Mouse (Mus musculus): ENCODE data around the gene Stpg3. TPM values are rescaled to one million over a fixed set of nuclear protein-coding genes. Genes with fewer than 3 reads are reported as not detected.
A peak's percentile ranks its signal among the peaks of the same experiment; 100 is the strongest.

Gene Stpg3
- polyA plus RNA-seq, 1 experiment, result 0.08 TPM

GRCm38 (mm10) chr2:25167919-25168664, 46.3 kb downstream of the Stpg3 start:
- H3K4me1 ChIP-seq, result peaks cover 65% of the 10 kb centered on the region

GRCm38 (mm10) chr2:25167481-25167880, 47.0 kb downstream of the Stpg3 start:
- TF ChIP-seq FLI1 (IDR thresholded peaks at IDR 0.05; ENCODE audit: low read length) (no peak), GATA1 (IDR thresholded peaks at IDR 0.05; ENCODE audit: borderline replicate concordance, low read length) (no peak)
- Histone ChIP-seq H3K4me3 (replicated peaks) (peak overlapping the region; percentile 67), H3K36me3 (replicated peaks; ENCODE audit: low read length) (no peaks in the 10 kb centered on the region), H3K4me1 (peaks cover 65% of the 10 kb centered on the region), H3K27me3 (replicated peaks) (peaks cover 24% of the 10 kb centered on the region), H3K9me3 (no peaks in the 10 kb centered on the region)

More at GRCm38 (mm10) chr2:25167919-25168664, 46.3 kb downstream of the Stpg3 start:
- H3K36me3 ChIP-seq (replicated peaks; ENCODE audit: low read length), result no peaks in the 10 kb centered on the region
- H3K9me3 ChIP-seq, result no peaks in the 10 kb centered on the region
- peak overlapping the region; percentile 67 for H3K4me3 ChIP-seq (replicated peaks)
- H3K27me3 ChIP-seq (replicated peaks), result peaks cover 24% of the 10 kb centered on the region
- no peak for TF ChIP-seq FLI1 (IDR thresholded peaks at IDR 0.05; ENCODE audit: low read length)
- TF ChIP-seq GATA1 (IDR thresholded peaks at IDR 0.05; ENCODE audit: borderline replicate concordance, low read length), result no peak

Other genes starting within 250 kb of the Stpg3 start
- gene Mrpl41, start 239.5 kb downstream of the Stpg3 start, polyA plus RNA-seq (2012; ENCODE audit: insufficient read depth, low replicate concordance), result 26.6 and 65.1 TPM in 2 replicates
- 1.5 and 7.1 TPM in 2 replicates for gene Pnpla7, start 238.6 kb downstream of the Stpg3 start, polyA plus RNA-seq (2012; ENCODE audit: insufficient read depth, low replicate concordance)
- 24.0 and 32.1 TPM in 2 replicates for gene Nsmf, start 160.3 kb downstream of the Stpg3 start, polyA plus RNA-seq (2012; ENCODE audit: insufficient read depth, low replicate concordance)
- not detected in 2 replicates for gene Entpd8, start 134.3 kb downstream of the Stpg3 start, polyA plus RNA-seq (2012; ENCODE audit: insufficient read depth, low replicate concordance)
- gene Noxa1, start 119.5 kb downstream of the Stpg3 start, polyA plus RNA-seq (2012; ENCODE audit: insufficient read depth, low replicate concordance), result not detected in 2 replicates
- 7.9 and 8.1 TPM in 2 replicates for gene Nrarp, start 33.9 kb downstream of the Stpg3 start, polyA plus RNA-seq (2012; ENCODE audit: insufficient read depth, low replicate concordance)
- 10.3 and 14.6 TPM in 2 replicates for gene Tor4a, start 17.8 kb downstream of the Stpg3 start, polyA plus RNA-seq (2012; ENCODE audit: insufficient read depth, low replicate concordance)
- gene Nelfb, start 3.1 kb downstream of the Stpg3 start, polyA plus RNA-seq (2012; ENCODE audit: insufficient read depth, low replicate concordance), result 22.9 and 24.0 TPM in 2 replicates
- gene Fam166a, start 4.1 kb upstream of the Stpg3 start, polyA plus RNA-seq (2012; ENCODE audit: insufficient read depth, low replicate concordance), result not detected in 2 replicates
- 264 and 365 TPM in 2 replicates for gene Tubb4b, start 10.1 kb upstream of the Stpg3 start, polyA plus RNA-seq (2012; ENCODE audit: insufficient read depth, low replicate concordance)
- not detected in 2 replicates for gene Slc34a3, start 19.7 kb upstream of the Stpg3 start, polyA plus RNA-seq (2012; ENCODE audit: insufficient read depth, low replicate concordance)
- not detected in 2 replicates for gene Rnf224, start 22.1 kb upstream of the Stpg3 start, polyA plus RNA-seq (2012; ENCODE audit: insufficient read depth, low replicate concordance)
- gene Rnf208, start 27.6 kb upstream of the Stpg3 start, polyA plus RNA-seq (2012; ENCODE audit: insufficient read depth, low replicate concordance), result 3.8 and 7.6 TPM in 2 replicates
- not detected in 2 replicates for gene Cysrt1, start 27.8 kb upstream of the Stpg3 start, polyA plus RNA-seq (2012; ENCODE audit: insufficient read depth, low replicate concordance)
- 1.1 TPM in 1 of 2 replicates, not detected in the other for gene AL732309.1, start 32.2 kb upstream of the Stpg3 start, polyA plus RNA-seq (2012; ENCODE audit: insufficient read depth, low replicate concordance)
- gene Tmem203, start 40.8 kb upstream of the Stpg3 start, polyA plus RNA-seq (2012; ENCODE audit: insufficient read depth, low replicate concordance), result 16.3 and 20.0 TPM in 2 replicates
- 11.9 and 12.9 TPM in 2 replicates for gene Tprn, start 48.0 kb upstream of the Stpg3 start, polyA plus RNA-seq (2012; ENCODE audit: insufficient read depth, low replicate concordance)
- gene Ssna1, start 57.8 kb upstream of the Stpg3 start, polyA plus RNA-seq (2012; ENCODE audit: insufficient read depth, low replicate concordance), result 34.6 and 160 TPM in 2 replicates
- 3.1 and 14.8 TPM in 2 replicates for gene Anapc2, start 57.8 kb upstream of the Stpg3 start, polyA plus RNA-seq (2012; ENCODE audit: insufficient read depth, low replicate concordance)
- not detected in 2 replicates for gene Tmem210, start 73.5 kb upstream of the Stpg3 start, polyA plus RNA-seq (2012; ENCODE audit: insufficient read depth, low replicate concordance)
- not detected in 2 replicates for gene Lrrc26, start 75.3 kb upstream of the Stpg3 start, polyA plus RNA-seq (2012; ENCODE audit: insufficient read depth, low replicate concordance)
- gene Grin1, start 104.5 kb upstream of the Stpg3 start, polyA plus RNA-seq (2012; ENCODE audit: insufficient read depth, low replicate concordance), result not detected in 2 replicates
- 4.4 and 13.9 TPM in 2 replicates for gene Man1b1, start 117.7 kb upstream of the Stpg3 start, polyA plus RNA-seq (2012; ENCODE audit: insufficient read depth, low replicate concordance)
- gene Dpp7, start 141.7 kb upstream of the Stpg3 start, polyA plus RNA-seq (2012; ENCODE audit: insufficient read depth, low replicate concordance), result 4.3 and 4.4 TPM in 2 replicates
- 12.1 and 13.3 TPM in 2 replicates for gene Uap1l1, start 151.0 kb upstream of the Stpg3 start, polyA plus RNA-seq (2012; ENCODE audit: insufficient read depth, low replicate concordance)
- 26.7 and 29.9 TPM in 2 replicates for gene Sapcd2, start 157.7 kb upstream of the Stpg3 start, polyA plus RNA-seq (2012; ENCODE audit: insufficient read depth, low replicate concordance)
- gene Entpd2, start 181.2 kb upstream of the Stpg3 start, polyA plus RNA-seq (2012; ENCODE audit: insufficient read depth, low replicate concordance), result 1.3 TPM in 1 of 2 replicates, not detected in the other
- gene Npdc1, start 184.7 kb upstream of the Stpg3 start, polyA plus RNA-seq (2012; ENCODE audit: insufficient read depth, low replicate concordance), result 3.7 and 3.9 TPM in 2 replicates
- gene Fut7, start 208.6 kb upstream of the Stpg3 start, polyA plus RNA-seq (2012; ENCODE audit: insufficient read depth, low replicate concordance), result 4.3 TPM in 1 of 2 replicates, not detected in the other
- gene Abca2, start 214.1 kb upstream of the Stpg3 start, polyA plus RNA-seq (2012; ENCODE audit: insufficient read depth, low replicate concordance), result 13.1 and 24.3 TPM in 2 replicates
- not detected in 2 replicates for gene Clic3, start 242.2 kb upstream of the Stpg3 start, polyA plus RNA-seq (2012; ENCODE audit: insufficient read depth, low replicate concordance)
- 51.1 and 52.3 TPM in 2 replicates for gene Paxx, start 246.5 kb upstream of the Stpg3 start, polyA plus RNA-seq (2012; ENCODE audit: insufficient read depth, low replicate concordance)

Measured in megakaryocyte, embryonic 14.5 days (primary cell).